Mouse (Mus musculus) 3T3-L1 (cell line): ENCODE data around the gene Sdk2.

Experiments
- DNase-seq: peaks from one replicate; pipeline ENCODE4 v3.0.0-alpha.2; 2015; ENCODE audit warnings: low read depth, low spot score

Gene Sdk2

DNA sequence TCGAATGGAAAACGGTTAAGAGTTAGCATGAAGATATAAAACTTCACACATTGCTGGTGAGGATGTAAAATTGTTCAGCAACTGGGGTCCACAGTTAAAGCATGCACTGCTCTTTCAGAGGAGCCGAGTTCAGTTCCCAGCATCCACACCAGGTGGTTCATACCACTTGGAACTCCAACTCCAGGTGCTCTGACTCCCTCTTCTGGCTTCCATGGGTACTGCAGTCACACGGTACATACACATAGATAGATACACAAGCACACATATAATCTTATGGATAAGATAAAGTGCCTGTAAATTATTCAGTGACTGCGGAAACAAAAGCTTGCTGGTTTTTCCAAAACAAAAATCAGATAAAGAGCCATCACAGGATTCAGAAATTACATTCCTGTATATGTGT is 19.9 kb downstream of the Sdk2 start:
- DNase-seq: no peak

- no peak for DNase-seq
These were observed 22.5 kb downstream of the Sdk2 start for GRCm38 (mm10) chr11:114044373-114044772.

DNA sequence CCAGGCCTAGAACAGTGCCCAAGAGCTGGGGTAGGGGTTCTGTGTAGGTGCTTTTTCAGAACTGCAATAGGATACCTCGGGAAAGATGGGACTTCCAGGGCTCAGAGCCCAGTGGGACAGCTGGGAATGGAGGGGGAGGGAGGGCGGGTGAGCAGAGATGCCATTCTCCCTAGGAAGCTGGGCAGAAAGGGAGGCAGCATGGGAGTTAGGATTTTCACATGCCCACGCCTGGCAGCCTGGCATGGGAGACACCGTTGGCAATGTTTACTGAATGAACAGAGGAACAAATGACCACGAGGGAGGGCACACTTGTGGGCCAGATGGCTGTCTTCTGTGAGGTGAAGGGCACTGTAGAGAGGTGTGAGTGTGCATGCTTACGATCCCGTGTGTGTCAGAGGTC is 23.3 kb downstream of the Sdk2 start:
- DNase-seq: no peak

DNA sequence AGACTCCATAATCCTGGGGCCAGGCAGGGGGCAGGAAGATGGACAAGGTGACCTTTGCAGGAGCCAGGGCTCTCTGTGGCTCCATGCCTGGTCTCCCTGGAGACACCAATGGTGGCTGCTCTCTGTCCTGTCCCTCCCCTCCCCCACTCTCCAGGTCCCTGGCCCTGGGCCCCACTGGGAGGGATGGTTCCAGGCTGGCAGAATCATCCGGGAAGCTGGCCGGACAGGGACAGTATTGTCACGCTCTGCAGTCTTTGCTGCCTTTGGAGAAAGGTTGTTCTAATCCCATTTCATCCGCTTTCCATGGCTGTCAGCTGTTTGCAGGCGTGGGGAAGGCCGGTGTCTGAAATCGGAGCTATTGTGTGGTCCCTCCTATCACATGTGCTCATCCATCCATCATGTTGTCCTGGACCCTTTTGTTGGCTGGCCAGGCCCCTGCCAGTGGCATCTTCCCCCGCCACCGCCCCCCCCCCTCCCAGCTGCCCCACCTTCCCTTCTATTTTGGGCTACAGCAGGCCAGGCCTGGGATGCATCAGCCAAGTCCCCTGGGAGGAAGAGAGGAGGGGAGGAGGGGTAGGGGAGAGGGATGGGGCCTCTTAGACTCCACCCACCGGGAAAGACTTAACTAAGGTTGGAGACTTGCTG is 26.3 kb downstream of the Sdk2 start:
- DNase-seq: no peak

- no peak for DNase-seq
These were observed 28.8 kb downstream of the Sdk2 start for GRCm38 (mm10) chr11:114038036-114038435.

- no peak for DNase-seq
These were observed 35.4 kb downstream of the Sdk2 start for GRCm38 (mm10) chr11:114031491-114031890.

- no peak for DNase-seq
These were observed 36.6 kb downstream of the Sdk2 start for GRCm38 (mm10) chr11:114030214-114030613.

- no peak for DNase-seq
These were observed 38.3 kb downstream of the Sdk2 start for GRCm38 (mm10) chr11:114028512-114028911.

- no peak for DNase-seq
These were observed 38.8 kb downstream of the Sdk2 start for GRCm38 (mm10) chr11:114028021-114028420.

DNA sequence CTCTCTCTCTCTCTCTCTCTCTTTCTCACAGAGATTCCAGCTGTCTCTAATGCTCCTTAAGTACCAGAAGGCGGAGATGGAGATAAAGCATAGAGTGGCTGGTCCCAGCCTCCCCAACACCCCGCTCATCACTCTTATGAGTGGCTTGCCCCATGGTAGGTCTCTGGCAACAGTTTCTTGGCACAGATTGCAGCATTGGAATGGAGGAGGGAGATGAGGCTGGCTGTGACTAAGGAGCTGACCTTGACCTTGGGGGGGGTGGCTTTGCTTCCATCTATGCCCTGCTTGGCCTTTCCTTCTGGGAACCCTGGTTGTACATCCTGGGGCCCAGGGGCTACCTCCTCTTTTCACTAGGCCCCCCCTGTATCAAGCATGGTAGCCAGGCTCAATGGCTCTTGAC is 41.8 kb downstream of the Sdk2 start:
- DNase-seq: no peak

DNA sequence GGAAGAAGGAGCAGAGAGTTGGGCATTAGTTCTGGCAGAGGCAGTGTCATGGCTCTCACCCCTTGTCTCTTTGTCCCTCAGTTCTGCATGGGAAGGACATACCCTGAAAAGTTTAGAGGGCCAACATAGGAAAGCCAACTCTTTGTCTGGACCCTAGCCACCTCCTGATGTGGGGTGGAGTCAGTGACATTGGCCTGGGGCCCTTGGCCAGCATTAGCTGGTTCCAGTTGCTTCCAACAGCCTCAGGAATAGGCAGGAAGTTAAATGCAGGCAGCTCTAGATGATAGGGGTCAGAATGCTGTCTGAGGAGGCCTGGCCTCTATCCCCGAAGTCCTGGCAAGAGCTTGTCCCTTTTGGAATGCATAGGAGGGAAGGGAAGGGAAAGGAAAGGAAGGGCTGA is 42.9 kb downstream of the Sdk2 start:
- no peak for DNase-seq

DNA sequence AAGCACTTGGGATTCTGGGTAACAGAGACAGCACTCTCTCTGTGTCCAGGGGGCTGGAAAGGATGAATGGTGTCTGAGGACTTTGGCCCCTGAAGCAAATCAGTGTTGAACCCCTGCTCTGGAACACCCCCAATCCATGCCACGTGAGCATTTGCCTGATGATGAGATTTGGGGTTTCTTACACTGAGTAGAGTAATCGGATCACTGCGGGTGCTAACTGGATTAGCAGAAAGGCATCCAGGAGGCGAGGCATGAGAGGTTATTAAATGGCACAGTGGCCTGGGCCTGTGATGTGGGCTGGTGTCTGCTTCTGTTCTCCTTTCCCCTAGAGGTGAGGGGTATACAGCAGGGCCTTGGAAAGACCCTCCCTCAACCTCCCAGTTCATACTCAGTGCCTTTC is 44.7 kb downstream of the Sdk2 start:
- DNase-seq: no peak

- DNase-seq: no peak
These were observed 47.8 kb downstream of the Sdk2 start for GRCm38 (mm10) chr11:114019087-114019486.

GRCm38 (mm10) chr11:114016889-114017392 is 49.9 kb downstream of the Sdk2 start:
- no peak for DNase-seq

GRCm38 (mm10) chr11:114016108-114016888 is 50.5 kb downstream of the Sdk2 start:
- DNase-seq: no peak

- DNase-seq: no peak
These were observed 55.3 kb downstream of the Sdk2 start for GRCm38 (mm10) chr11:114011523-114011922.

DNA sequence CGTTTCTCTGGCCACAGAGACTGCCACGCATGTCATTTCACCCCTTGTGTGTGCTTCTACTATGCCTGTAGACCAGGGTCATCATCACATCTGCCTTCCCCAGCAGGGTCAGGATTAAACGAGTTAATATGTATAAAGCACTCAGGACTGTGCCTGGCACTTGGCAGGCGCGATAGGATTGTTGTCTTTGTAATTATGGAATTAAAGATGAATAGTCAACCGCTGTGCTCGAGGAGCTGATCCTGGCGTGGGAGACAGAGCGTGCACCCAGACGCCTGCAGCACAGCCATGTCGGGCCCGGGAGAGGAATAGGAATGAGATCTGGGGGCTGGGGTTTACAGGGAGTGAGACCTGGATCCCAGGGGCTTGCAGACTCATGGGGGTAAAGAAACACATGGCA is 61.0 kb downstream of the Sdk2 start:
- DNase-seq: no peak

GRCm38 (mm10) chr11:114004651-114005050 is 62.2 kb downstream of the Sdk2 start:
- no peak for DNase-seq

GRCm38 (mm10) chr11:114003195-114003594 is 63.7 kb downstream of the Sdk2 start:
- no peak for DNase-seq

DNA sequence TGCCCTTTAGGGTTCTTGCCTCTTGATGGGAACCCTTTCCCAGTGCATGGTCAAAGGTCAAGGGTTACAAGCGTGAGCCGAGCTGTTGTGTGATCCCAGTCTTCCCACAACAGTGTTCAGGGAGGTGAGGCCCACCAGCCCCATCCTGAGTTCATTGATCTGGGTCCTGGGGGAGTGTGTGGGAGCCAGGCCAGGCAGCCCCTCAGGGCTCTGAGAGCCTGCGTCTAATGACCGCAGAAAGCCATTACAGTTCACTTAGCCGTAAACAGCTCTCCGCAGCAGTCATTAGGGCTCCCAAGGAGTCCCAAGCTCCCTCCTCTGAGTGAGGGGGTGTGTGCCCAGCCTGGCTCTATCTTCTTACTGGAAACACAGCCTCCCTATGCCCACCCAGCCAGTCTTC is 66.8 kb downstream of the Sdk2 start:
- no peak for DNase-seq

DNA sequence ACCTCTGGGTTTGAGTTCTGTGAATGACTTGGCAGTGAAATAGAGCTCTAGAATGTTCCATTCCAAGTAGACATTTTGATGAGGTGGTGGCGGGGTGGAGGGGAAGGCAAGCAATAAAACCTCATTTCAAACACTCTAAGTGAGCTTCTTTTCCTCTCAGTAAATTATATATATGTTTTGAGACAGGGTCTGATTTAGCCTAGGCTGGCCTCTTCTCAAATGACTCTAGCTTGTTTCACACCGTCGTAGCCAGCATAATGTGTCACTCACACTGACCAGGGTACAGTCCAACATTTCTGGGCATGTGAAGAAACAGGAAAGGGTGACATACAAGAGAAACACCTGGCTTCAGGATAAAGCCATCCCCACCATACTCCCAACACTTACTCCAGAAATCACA is 68.1 kb downstream of the Sdk2 start:
- DNase-seq: no peak

DNA sequence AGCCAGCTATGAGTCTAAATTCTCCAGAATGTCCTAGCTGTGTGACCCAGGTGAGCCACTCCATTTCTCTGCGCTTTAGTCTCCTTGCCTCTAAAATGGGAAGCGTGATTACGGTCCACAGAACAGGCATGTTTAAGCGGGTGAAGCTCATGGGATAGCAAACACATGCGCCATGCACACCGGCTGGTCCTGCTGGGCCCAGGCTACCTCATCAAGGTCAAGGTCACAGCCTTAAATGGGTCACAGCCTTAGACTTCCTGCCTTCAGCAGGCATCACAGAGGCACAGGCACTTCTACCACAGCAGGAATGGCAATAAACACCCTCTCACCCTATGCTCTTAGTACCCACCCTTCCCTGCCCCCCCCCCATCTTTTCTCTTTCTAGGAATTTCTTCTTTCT is 72.9 kb downstream of the Sdk2 start:
- no peak for DNase-seq

DNA sequence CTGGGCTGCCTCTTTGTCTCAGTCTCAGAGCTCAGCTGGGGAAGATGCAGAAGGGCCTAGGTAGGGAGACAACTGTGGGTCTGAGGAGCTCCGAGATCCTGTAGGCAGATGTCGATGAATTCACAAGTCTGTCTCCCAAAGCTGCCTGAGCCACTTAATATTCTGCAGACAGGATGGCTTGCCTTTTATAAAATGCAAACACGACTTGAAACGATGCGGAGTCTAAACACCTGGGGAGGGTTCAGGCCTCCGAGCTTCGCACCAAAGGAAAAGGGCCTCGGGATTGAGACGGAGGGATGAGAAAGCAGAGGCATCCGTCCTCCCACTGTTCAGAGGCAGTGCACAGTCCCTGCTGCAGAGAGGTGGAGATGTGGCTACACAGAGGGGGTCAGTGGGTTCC is 74.0 kb downstream of the Sdk2 start:
- DNase-seq: no peak
